Mouse (Mus musculus) heart, adult 2 months (tissue): ENCODE measurements at regions not wholly inside any gene's neighbourhood (a gene's known extent, or its start where the extent isn't known, plus 50 kb on each side); places are given as distances from the start of the nearest gene placed in this dataset.

Source experiments
- DNase-seq, 2 experiments: peaks; one replicate each; pipeline ENCODE4 v3.0.0; 2021
- H3K27ac ChIP-seq: fragments of 200-600 bp; 2 replicates; pipeline ENCODE4 v1.8.1; 2022
- H3K27me3 ChIP-seq: fragments of 200-500 bp; 2 replicates; pipeline ENCODE4 v1.6.1; 2012; ENCODE audit warnings: mild to moderate bottlenecking, low read length, inconsistent platforms, mixed read lengths; ENCODE audit not compliant: control insufficient read depth, insufficient read depth
- H3K36me3 ChIP-seq: fragments of 200-500 bp; 2 replicates; pipeline ENCODE4 v1.6.1; 2012; ENCODE audit warnings: low read length, inconsistent platforms; ENCODE audit not compliant: control insufficient read depth, insufficient read depth
- H3K4me1 ChIP-seq: fragments of 200-500 bp; 2 replicates; pipeline ENCODE4 v1.6.1; 2011; ENCODE audit warnings: low read length; ENCODE audit not compliant: control insufficient read depth, insufficient read depth
- H3K4me3 ChIP-seq: fragments of 200-600 bp; 2 replicates; pipeline ENCODE4 v1.8.1; 2022
- H3K79me2 ChIP-seq: fragments of 200-500 bp; replicated peaks from 2 replicates; pipeline ENCODE4 v1.6.1; 2012; ENCODE audit warnings: mild to moderate bottlenecking, inconsistent platforms, low read length, moderate library complexity, mixed read lengths; ENCODE audit not compliant: control insufficient read depth, insufficient read depth
- H3K9ac ChIP-seq: fragments of 200-500 bp; 2 replicates; pipeline ENCODE4 v1.6.1; 2012; ENCODE audit warnings: low read depth, mild to moderate bottlenecking, control low read depth, inconsistent platforms, low read length, mixed read lengths
- CTCF ChIP-seq: fragments of 200-600 bp; IDR thresholded peaks from 2 replicates; pipeline ENCODE4 v1.8.1; 2022; ENCODE audit warnings: antibody characterized with exemption, mild to moderate bottlenecking, moderate library complexity
- EP300 ChIP-seq: fragments of 200-500 bp; IDR thresholded peaks from 2 replicates; pipeline ENCODE4 v1.6.1; 2011; ENCODE audit warnings: low read depth, low read length, control low read depth; ENCODE audit not compliant: insufficient read depth
- POLR2A ChIP-seq: fragments of 200-500 bp; IDR thresholded peaks from 2 replicates; pipeline ENCODE4 v1.6.1; 2011; ENCODE audit warnings: mild to moderate bottlenecking, low read depth, low read length, control low read depth; ENCODE audit not compliant: insufficient read depth
- WGBS: fragments of 180-500 bp; shearing (Covaris S2); methylation state at CpG from one replicate; pipeline ENCODE4 v1.1.7; 2018; 5-methylcytosine and 5-hydroxymethylcytosine counted together
- intact Hi-C: fragments of 180-260 bp; cut with DNase I; formaldehyde crosslinking; loops from one replicate; pipeline ENCODE4 v1.15.1; 2025

GRCm38 (mm10) chr13:101572246-101572645, 195.8 kb downstream of the Pik3r1 start:
- H3K27me3 ChIP-seq: no peaks in the 10 kb centered on the region
- H3K9ac ChIP-seq: no peak overlapping the region
- H3K4me3 ChIP-seq: no peak overlapping the region
- H3K79me2 ChIP-seq: no peaks in the 10 kb centered on the region
- DNase-seq: no peak
- 82% methylated on average over 9 of the region's 9 CpGs for WGBS
- no peaks in the 10 kb centered on the region for H3K4me1 ChIP-seq
- intact Hi-C loops: no loop called here
- H3K36me3 ChIP-seq: no peaks in the 10 kb centered on the region
- no peak overlapping the region for H3K27ac ChIP-seq
- TF ChIP-seq CTCF (no peak), EP300 (no peak), POLR2A (no peak)

- Histone ChIP-seq H3K9ac (no peak overlapping the region), H3K4me3 (no peak overlapping the region), H3K36me3 (no peaks in the 10 kb centered on the region), H3K79me2 (no peaks in the 10 kb centered on the region), H3K27ac (no peak overlapping the region), H3K27me3 (no peaks in the 10 kb centered on the region), H3K4me1 (no peaks in the 10 kb centered on the region)
- 56% methylated on average over 4 of the region's 4 CpGs for WGBS
- DNase-seq: no peak
- intact Hi-C loops: no loop called here
- TF ChIP-seq EP300 (no peak), CTCF (no peak), POLR2A (no peak)
Measured at GRCm38 (mm10) chr13:101570034-101570433, 198.0 kb downstream of the Pik3r1 start.

GRCm38 (mm10) chr13:101568985-101569631, 198.9 kb downstream of the Pik3r1 start:
- Histone ChIP-seq H3K4me3 (no peak overlapping the region), H3K79me2 (no peaks in the 10 kb centered on the region), H3K27ac (no peak overlapping the region), H3K9ac (no peak overlapping the region), H3K27me3 (no peaks in the 10 kb centered on the region), H3K36me3 (no peaks in the 10 kb centered on the region), H3K4me1 (no peaks in the 10 kb centered on the region)
- WGBS: 89% methylated on average over 6 of the region's 6 CpGs
- intact Hi-C loops: no loop called here
- TF ChIP-seq CTCF (no peak), EP300 (no peak), POLR2A (no peak)
- no peak for DNase-seq

GRCm38 (mm10) chr13:101565323-101565722, 202.7 kb downstream of the Pik3r1 start:
- Histone ChIP-seq H3K9ac (no peak overlapping the region), H3K36me3 (no peaks in the 10 kb centered on the region), H3K79me2 (no peaks in the 10 kb centered on the region), H3K27ac (no peak overlapping the region), H3K4me1 (no peaks in the 10 kb centered on the region), H3K4me3 (no peak overlapping the region), H3K27me3 (no peaks in the 10 kb centered on the region)
- WGBS: 50% methylated on average over 1 of the region's 1 CpGs
- intact Hi-C loops: no loop called here
- TF ChIP-seq EP300 (no peak), POLR2A (no peak), CTCF (no peak)
- no peak for DNase-seq

- intact Hi-C loops: no loop called here
- H3K4me3 ChIP-seq: no peak overlapping the region
Measured at GRCm38 (mm10) chr13:101555371-101555874, 212.6 kb downstream of the Pik3r1 start.

GRCm38 (mm10) chr13:101553131-101553549, 214.9 kb downstream of the Pik3r1 start:
- TF ChIP-seq CTCF (no peak), POLR2A (no peak), EP300 (no peak)
- WGBS: 51% methylated on average over 8 of the region's 8 CpGs
- Histone ChIP-seq H3K79me2 (no peaks in the 10 kb centered on the region), H3K27ac (no peak overlapping the region), H3K36me3 (no peaks in the 10 kb centered on the region), H3K9ac (no peak overlapping the region), H3K4me1 (no peaks in the 10 kb centered on the region), H3K4me3 (no peak overlapping the region), H3K27me3 (no peaks in the 10 kb centered on the region)
- intact Hi-C loops: no loop called here
- peak in 1 of 2 experiments; percentile 17 for DNase-seq

More at GRCm38 (mm10) chr13:101555371-101555874, 212.6 kb downstream of the Pik3r1 start:
- Histone ChIP-seq H3K27ac (no peak overlapping the region), H3K27me3 (no peaks in the 10 kb centered on the region), H3K79me2 (no peaks in the 10 kb centered on the region), H3K36me3 (no peaks in the 10 kb centered on the region), H3K9ac (no peak overlapping the region), H3K4me1 (no peaks in the 10 kb centered on the region)
- DNase-seq: no peak
- TF ChIP-seq EP300: no peak
- 53% methylated on average over 3 of the region's 3 CpGs for WGBS
